Mouse (Mus musculus) midbrain, embryonic 12.5 days (tissue): Measurements from ENCODE around the gene Lrrc38. TPM values are rescaled to one million over a fixed set of nuclear protein-coding genes. Genes with fewer than 3 reads are reported as not detected.

Experiments used
- ATAC-seq: fragments of 200-750 bp; cut with Nextera tagmentation; 2 replicates; pipeline ENCODE4 v1.8.0; 2017; ENCODE audit warnings: low read depth, moderate TSS enrichment, moderate library complexity; ENCODE audit not compliant: low FRiP score
- H3K27ac ChIP-seq: fragments of 300-500 bp; sonication (generic); replicated peaks from 2 replicates; pipeline ENCODE4 v1.5.1; 2016; ENCODE audit warnings: mild to moderate bottlenecking
- H3K27me3 ChIP-seq: fragments of 300-500 bp; sonication (generic); 2 replicates; pipeline ENCODE4 v1.6.1; 2016; ENCODE audit warnings: mild to moderate bottlenecking
- H3K36me3 ChIP-seq: fragments of 300-500 bp; sonication (generic); 2 replicates; pipeline ENCODE4 v1.6.1; 2016
- H3K4me1 ChIP-seq: fragments of 300-500 bp; sonication (generic); 2 replicates; pipeline ENCODE4 v1.6.1; 2016
- H3K4me2 ChIP-seq: fragments of 300-500 bp; sonication (generic); replicated peaks from 2 replicates; pipeline ENCODE4 v1.6.1; 2016; ENCODE audit warnings: mild to moderate bottlenecking, moderate library complexity
- H3K4me3 ChIP-seq: fragments of 300-500 bp; sonication (generic); 2 replicates; pipeline ENCODE4 v1.5.1; 2016; ENCODE audit warnings: mild to moderate bottlenecking
- H3K9ac ChIP-seq: fragments of 300-500 bp; sonication (generic); replicated peaks from 2 replicates; pipeline ENCODE4 v1.6.1; 2016; ENCODE audit warnings: mild to moderate bottlenecking, moderate library complexity
- H3K9me3 ChIP-seq: fragments of 300-500 bp; sonication (generic); 2 replicates; pipeline ENCODE4 v1.6.1; 2016; ENCODE audit warnings: mild to moderate bottlenecking
- WGBS: fragments of 180-500 bp; shearing (Covaris S2); methylation state at CpG from one replicate; pipeline ENCODE4 v1.1.7; 2016; 5-methylcytosine and 5-hydroxymethylcytosine counted together
- polyA plus RNA-seq: library from polyadenylated mRNA; unstranded; fragments of >200 nt; fragmentation: Nextera tagmentation; extraction: Ambion mirVana; gene quantifications from 2 replicates; pipeline ENCODE4 v1.2.1, GENCODE M21; 2016

Lrrc38 gene
- polyA plus RNA-seq, 1 experiment from 2014 or later = 0.37 TPM

DNA sequence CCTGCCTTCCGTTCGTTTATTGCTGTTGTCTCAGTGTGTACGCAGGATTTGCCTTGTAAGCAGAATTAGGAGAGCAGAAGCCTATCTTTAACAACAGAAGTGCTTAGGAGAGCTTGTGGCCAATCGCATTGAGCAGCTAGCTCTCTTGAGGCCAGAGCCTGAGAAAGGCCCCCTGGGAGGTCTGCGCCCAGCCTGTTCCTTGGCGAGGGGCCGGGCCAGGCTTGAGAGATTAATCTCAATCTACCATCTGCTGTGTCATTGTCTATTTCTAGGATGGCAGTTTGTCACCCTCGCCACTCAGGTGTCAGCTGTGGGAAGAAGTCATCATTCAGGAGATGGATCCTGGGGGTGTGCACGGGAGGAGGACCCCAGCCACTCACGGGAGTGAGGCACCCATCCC lies 12.0 kb downstream of the Lrrc38 start:
- H3K36me3 ChIP-seq = no peaks in the 10 kb centered on the region
- 68% methylated on average over 10 of the region's 10 CpGs for whole genome bisulfite sequencing
- no peak overlapping the region for H3K27ac ChIP-seq
- peaks cover 5% of the 10 kb centered on the region; the same call in 1 of the 2 replicates for H3K4me1 ChIP-seq
- no peak for ATAC-seq
- H3K9me3 ChIP-seq = no peaks in the 10 kb centered on the region
- no peaks in the 10 kb centered on the region for H3K27me3 ChIP-seq
- no peak overlapping the region for H3K4me3 ChIP-seq
- no peak overlapping the region for H3K9ac ChIP-seq
- no peak overlapping the region for H3K4me2 ChIP-seq

DNA sequence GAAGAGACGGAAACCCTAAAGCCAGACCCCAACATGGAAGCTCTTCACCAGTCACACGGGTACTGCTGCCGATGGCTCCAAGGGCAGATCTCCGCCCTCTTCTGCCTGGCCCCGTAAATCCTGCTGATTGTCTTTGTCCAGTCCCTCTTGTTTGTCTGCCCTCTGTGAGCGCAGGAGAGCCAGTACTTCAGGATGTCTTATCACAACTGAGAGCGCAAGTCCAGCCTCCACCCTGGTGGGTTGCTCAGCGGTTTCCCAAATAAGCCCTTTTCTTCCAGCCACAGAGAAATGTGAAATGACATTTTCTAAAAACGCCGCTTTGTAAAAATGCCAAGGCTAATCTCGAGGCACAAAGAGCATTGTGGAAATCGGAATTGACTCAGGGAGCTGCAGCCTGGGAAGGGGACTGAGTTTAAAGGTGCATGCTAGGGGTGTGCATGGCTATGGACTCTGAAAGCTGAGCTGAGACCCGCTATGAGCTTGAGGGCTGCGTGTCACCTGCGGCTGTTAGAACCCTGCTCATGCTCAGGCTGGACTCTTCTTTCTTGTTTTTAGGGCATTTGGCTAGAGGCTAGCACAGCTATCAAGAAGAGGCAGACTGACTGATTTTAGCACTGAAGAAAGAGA lies 17.0 kb downstream of the Lrrc38 start:
- H3K4me1 ChIP-seq = peaks cover 7% of the 10 kb centered on the region; the same call in 1 of the 2 replicates
- WGBS = 12% methylated on average over 15 of the region's 15 CpGs
- no peaks in the 10 kb centered on the region for H3K36me3 ChIP-seq
- H3K27me3 ChIP-seq = no peaks in the 10 kb centered on the region
- H3K9ac ChIP-seq = no peak overlapping the region; the same call in 1 of the 2 replicates
- peak overlapping the region; percentile 19 for H3K4me2 ChIP-seq
- H3K9me3 ChIP-seq = no peaks in the 10 kb centered on the region
- peak overlapping the region; percentile 11; the same call in 1 of the 2 replicates for H3K27ac ChIP-seq
- H3K4me3 ChIP-seq = no peak overlapping the region
- peak; percentile 62; the same call in 1 of the 2 replicates for ATAC-seq

DNA sequence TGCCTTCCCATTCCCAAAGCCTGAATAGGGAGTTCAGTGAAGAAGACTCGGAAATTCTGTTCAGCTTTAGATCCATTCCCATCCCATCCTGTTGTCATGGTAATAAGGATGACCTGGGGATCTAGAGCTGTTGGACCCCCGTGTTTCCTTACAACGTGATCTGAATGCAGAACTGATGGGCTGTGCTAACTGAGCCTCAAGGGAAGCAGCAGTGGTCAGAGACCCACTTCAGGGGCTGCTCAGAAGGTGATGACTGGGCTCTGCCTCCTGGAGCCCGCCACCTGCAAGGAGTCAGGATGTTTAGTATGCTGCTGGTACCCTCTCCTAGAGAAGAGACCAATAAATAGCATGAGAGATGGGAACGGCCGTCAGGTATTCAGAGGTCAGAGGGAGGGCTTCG lies 29.9 kb downstream of the Lrrc38 start:
- no peak overlapping the region for H3K9ac ChIP-seq
- peak overlapping the region; percentile 57 for H3K27ac ChIP-seq
- H3K36me3 ChIP-seq = no peaks in the 10 kb centered on the region
- peak overlapping the region; percentile 40 for H3K4me2 ChIP-seq
- 19% methylated on average over 7 of the region's 7 CpGs for WGBS
- peak; percentile 42 for ATAC-seq
- H3K4me3 ChIP-seq = peak overlapping the region; percentile 5; the same call in 1 of the 2 replicates
- peaks cover 18% of the 10 kb centered on the region for H3K4me1 ChIP-seq
- no peaks in the 10 kb centered on the region for H3K9me3 ChIP-seq
- peaks cover 7% of the 10 kb centered on the region; the same call in 1 of the 2 replicates for H3K27me3 ChIP-seq

DNA sequence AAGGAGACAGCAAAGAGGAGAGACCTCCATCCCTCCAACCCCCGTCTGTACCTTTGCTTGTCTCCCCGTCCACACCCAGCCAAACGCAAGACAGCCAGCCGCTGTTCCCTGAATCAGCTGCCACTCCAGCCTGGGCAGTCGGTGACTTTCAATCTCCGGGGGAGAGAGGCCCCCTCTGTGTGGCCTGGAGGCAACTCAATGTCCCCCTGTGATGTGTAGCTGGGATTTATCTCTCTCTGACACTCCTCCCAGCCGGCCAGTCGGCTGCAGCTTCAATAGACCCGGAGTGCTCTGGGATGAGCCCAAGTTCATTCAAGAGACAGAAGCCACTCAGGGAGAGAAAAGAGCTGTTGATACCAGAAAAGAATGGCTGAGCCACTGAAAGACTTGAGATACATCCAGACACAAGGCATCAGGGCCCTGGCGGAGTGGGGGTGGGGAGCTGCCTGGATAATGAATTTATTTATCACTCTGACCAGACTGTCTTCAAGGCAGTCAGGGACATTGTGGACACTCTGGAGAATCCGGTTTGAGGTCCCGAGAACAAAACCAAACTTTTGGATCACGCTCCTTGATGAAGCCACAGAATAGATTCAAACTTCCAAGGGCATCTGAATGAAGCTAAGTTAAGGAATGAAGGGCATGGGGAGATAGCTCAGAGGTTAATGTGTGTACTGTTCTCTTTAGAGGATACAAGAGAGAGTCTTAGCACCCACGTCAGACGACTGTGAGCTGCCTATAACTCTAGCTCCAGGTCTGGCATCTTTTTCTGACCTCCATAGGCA lies 30.6 kb downstream of the Lrrc38 start:
- peak overlapping the region; percentile 57 for H3K27ac ChIP-seq
- H3K36me3 ChIP-seq = no peaks in the 10 kb centered on the region
- 21% methylated on average over 15 of the region's 15 CpGs for WGBS
- peaks cover 7% of the 10 kb centered on the region; the same call in 1 of the 2 replicates for H3K27me3 ChIP-seq
- peak; percentile 72 for ATAC-seq
- H3K9ac ChIP-seq = 0 out of 2 replicates have a peak overlapping the region, but pooled peaks have one; percentile 0
- H3K4me3 ChIP-seq = peak overlapping the region; percentile 5; the same call in 1 of the 2 replicates
- H3K9me3 ChIP-seq = no peaks in the 10 kb centered on the region
- H3K4me1 ChIP-seq = peaks cover 18% of the 10 kb centered on the region
- H3K4me2 ChIP-seq = peak overlapping the region; percentile 40

DNA sequence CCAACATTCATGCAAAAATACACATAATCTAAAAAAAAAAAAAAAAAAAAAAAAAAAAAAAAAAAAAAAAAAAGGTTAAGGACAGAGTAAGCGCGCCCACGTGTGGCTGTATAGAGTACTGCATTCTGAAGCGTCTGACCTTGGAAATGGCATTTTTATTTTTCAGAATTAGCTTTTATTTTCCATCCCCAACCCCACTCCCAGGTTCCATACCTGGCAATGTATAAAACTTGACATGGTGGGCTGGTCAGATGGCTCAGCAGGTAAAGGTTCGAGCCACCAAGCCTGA lies 31.1 kb downstream of the Lrrc38 start:
- no peaks in the 10 kb centered on the region for H3K9me3 ChIP-seq
- ATAC-seq = no peak
- H3K27ac ChIP-seq = 0 out of 2 replicates have a peak overlapping the region, but pooled peaks have one; percentile 57
- peaks cover 18% of the 10 kb centered on the region for H3K4me1 ChIP-seq
- H3K27me3 ChIP-seq = peaks cover 7% of the 10 kb centered on the region; the same call in 1 of the 2 replicates
- no peak overlapping the region for H3K9ac ChIP-seq
- H3K4me2 ChIP-seq = no peak overlapping the region
- no peak overlapping the region for H3K4me3 ChIP-seq
- H3K36me3 ChIP-seq = no peaks in the 10 kb centered on the region
- WGBS = 2% methylated on average over 5 of the region's 5 CpGs

DNA sequence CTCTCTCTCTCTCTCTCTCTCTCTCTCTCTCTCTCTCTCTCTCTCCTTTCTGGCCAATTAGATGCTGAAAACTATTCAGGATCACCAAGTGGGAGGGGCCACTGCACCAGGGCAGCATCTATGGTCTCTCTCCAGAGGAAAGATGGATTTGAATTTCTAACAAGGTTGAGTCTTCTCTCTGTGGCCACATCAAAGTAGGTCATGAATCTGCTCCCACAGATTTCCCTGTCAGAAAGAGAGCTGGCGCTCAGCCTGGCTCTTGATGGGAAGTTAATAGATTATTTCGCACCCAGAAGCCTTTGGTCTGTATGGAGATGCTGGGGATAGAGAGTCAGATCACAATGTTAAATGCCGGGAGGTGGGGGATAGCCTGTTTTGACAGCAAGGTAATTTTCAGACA lies 32.6 kb downstream of the Lrrc38 start:
- ATAC-seq = no peak
- H3K27ac ChIP-seq = peak overlapping the region; percentile 30; the same call in 1 of the 2 replicates
- H3K4me2 ChIP-seq = no peak overlapping the region
- no peak overlapping the region for H3K4me3 ChIP-seq
- H3K9ac ChIP-seq = no peak overlapping the region
- WGBS = 60% methylated on average over 3 of the region's 3 CpGs
- peaks cover 7% of the 10 kb centered on the region; the same call in 1 of the 2 replicates for H3K27me3 ChIP-seq
- H3K4me1 ChIP-seq = peaks cover 18% of the 10 kb centered on the region
- no peaks in the 10 kb centered on the region for H3K36me3 ChIP-seq
- H3K9me3 ChIP-seq = no peaks in the 10 kb centered on the region

DNA sequence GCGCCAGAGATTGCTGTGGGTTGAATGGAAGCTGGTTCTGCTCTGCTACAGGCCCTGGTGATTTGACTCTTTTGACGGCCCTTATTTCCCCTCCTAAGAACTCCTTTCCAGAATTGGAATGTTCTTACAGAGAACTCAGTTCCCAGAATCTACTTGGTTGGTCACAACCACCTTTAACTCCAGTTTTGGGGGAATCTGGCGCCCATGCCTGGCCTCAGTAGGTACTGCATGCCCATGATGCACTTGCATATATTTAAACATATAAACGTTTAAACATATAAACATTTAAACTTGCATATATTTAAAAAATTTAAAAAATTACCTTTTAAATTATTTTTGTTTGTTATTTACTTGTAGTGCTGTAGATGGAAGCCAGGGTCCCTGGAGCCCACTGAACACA lies 34.1 kb downstream of the Lrrc38 start:
- H3K4me3 ChIP-seq = no peak overlapping the region
- no peaks in the 10 kb centered on the region; the same call in 1 of the 2 replicates for H3K27me3 ChIP-seq
- ATAC-seq = no peak
- H3K36me3 ChIP-seq = no peaks in the 10 kb centered on the region
- H3K27ac ChIP-seq = no peak overlapping the region
- H3K9me3 ChIP-seq = no peaks in the 10 kb centered on the region
- peaks cover 18% of the 10 kb centered on the region for H3K4me1 ChIP-seq
- H3K4me2 ChIP-seq = no peak overlapping the region
- 49% methylated on average over 4 of the region's 4 CpGs for WGBS
- no peak overlapping the region for H3K9ac ChIP-seq

DNA sequence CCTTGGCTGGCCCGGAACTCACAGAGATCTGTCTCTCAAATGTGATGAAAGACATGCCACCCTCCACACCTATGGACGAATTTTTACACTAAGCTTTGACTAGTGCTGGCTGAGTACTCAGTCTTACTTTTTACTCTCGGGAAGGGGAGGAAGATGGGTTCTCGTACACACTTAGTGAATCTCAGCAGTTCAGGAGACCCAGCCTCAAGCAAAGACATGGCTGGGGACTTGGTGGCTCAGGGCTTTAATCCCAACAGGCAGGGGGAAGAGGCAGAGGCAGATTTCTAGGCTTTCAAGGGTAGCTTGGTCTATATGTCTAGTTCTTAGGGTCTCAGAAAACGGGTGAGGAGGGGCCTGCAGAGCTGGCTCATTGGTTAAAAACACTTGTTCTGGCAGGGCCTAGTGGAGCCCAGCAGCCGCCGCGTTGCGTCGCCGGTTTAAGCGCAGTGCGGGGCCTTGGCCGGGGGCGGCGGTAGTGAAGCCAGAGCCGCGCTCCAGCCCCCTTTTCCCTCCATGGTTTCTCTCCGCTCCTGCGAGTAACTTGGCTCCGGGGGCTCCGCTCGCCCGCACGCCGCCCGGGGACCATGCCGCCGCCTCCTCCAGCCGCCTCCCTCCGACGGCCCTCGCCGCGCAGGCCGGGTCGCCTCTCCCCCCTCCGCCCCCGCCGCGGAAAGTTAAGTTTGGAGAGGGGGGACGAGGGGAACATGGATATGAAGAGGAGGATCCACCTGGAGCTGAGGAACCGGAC lies 39.6 kb downstream of the Lrrc38 start:
- Histone ChIP-seq H3K4me2 (peak overlapping the region; percentile 56), H3K36me3 (no peaks in the 10 kb centered on the region), H3K9me3 (no peaks in the 10 kb centered on the region), H3K9ac (no peak overlapping the region; the same call in 1 of the 2 replicates), H3K4me1 (no peaks in the 10 kb centered on the region), H3K27ac (no peak overlapping the region), H3K4me3 (peak overlapping the region; percentile 37), H3K27me3 (no peaks in the 10 kb centered on the region)
- 17% methylated on average over 19 of the region's 43 CpGs for WGBS
- peak; percentile 90 for ATAC-seq

DNA sequence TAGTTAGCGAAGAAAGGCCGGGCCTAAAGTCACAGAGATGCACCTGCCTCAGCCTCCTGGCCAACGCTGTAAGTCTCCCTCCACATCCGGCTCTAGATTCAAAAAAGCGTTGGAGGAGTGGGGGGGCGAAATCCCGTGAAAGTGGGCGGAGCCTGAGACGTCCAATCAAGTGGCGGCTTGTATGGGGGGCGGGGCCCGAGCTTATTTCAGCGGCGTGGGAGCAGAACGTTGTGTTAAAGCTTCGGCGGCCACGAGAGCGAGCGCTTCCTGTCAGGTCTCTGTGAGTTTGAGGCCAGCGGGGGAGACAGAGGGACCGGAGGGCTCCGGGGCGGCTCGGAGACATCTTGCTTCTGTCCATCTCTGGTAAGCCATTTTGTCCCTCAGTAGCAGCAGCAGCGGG lies 44.6 kb downstream of the Lrrc38 start, which contains the start of gene Pramel1:
Pramel1 (plus strand) TSS at position 248 of the 400 bp plus-strand sequence.
- Histone ChIP-seq H3K9ac (no peak within 1 kb of the TSS), H3K4me1 (no peaks in the 10 kb centered on the region), H3K27ac (no peak within 1 kb of the TSS), H3K27me3 (peaks cover 2% of the 10 kb centered on the region; the same call in 1 of the 2 replicates), H3K4me3 (no peak within 1 kb of the TSS), H3K4me2 (no peak within 1 kb of the TSS), H3K9me3 (no peaks in the 10 kb centered on the region), H3K36me3 (no peaks in the 10 kb centered on the region)
- ATAC-seq = no peak
- WGBS = 84% methylated on average over 26 of the region's 26 CpGs

DNA sequence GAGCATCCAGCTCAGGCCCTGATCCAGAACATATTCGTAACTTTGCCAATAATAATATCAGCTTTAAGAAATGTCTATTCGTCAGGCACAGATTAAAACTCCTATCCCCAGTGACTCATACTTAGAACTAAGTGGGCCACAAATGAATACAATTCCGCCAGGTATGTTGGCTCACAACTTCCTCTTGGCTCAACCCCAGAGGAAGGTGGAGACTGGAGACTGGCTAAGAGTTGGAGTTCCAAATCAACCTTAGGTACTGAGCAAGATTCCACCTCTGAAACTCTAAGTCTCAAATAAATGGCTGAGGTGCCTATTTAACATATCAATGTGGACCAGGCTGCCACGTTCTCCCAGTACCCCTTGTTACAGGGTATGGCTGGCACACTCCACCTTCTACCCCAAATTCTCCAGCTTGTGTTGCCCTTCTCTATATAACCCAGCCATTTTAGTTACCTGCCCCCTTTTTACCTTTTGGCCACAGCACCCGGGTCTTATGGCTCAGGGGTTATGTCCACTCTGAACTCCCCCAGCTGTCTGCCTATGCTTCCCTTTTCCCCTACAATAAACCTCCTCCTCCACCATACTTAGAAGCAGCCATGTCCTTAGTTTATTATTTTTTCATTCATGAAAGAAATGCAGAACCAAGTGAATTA lies 62.1 kb downstream of the Lrrc38 start:
- peak overlapping the region; percentile 54 for H3K4me3 ChIP-seq
- no peaks in the 10 kb centered on the region for H3K9me3 ChIP-seq
- 0 out of 2 replicates have a peak, but pooled peaks cover 9% of the 10 kb centered on the region for H3K27me3 ChIP-seq
- no peak overlapping the region; the same call in 1 of the 2 replicates for H3K27ac ChIP-seq
- peaks cover 4% of the 10 kb centered on the region for H3K4me1 ChIP-seq
- 68% methylated on average over 5 of the region's 5 CpGs for WGBS
- H3K9ac ChIP-seq = peak overlapping the region; percentile 59
- peaks cover 26% of the 10 kb centered on the region for H3K36me3 ChIP-seq
- peak; percentile 29 for ATAC-seq
- H3K4me2 ChIP-seq = peak overlapping the region; percentile 57
